Mouse (Mus musculus) layer of hippocampus, adult 11-12 months (tissue): ENCODE results near the gene Susd6.

ENCODE experiments used
- DNase-seq: peaks from one replicate; pipeline ENCODE4 v3.0.0; 2022; ENCODE audit warnings: low spot score

Susd6 gene

DNA sequence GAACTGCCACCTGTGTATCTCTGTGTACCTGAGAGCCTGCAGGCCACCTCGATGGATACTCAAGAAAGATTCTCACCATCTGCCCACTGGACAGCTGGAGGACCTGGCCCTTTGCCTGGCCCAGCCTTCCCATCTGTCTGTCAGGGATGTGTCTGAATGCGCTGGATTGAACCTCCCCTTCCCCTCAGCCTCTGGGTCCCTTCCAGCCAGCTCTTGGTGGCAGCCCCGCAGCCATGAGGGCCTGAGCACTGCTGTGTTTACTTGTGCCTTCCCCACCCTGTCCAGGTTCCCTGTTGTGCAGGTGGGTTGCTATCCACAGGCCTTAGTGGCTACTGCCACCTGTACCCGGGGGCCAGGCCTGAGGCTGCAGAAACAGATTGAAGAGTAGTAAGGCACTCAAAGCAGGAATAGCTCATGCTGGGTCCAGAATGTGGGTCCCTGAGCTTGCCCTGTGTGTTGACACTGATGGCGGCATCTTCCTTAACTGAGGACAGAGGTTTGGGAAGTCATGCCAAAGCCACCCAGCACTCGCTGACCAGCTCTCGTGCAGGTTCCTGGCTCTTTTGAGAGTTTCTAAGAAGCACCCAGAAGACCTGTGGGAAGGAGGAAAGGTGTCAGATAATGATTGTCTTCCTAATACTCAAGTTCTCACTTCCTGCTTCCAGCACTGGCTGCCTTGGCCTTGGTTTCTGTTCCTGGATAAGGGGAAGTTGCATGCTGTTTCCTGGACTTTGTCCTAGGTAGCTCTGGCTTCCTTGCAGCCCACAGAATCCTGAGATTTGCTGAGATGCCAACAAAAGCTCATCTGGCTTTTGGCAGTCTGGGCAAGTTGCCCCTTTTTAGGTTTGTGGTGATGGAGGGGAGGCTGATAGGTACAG is 87.1 kb downstream of the Susd6 start:
- DNase-seq = no peak

- DNase-seq = no peak
Observed at GRCm38 (mm10) chr12:80878093-80878430, 87.8 kb downstream of the Susd6 start.

DNA sequence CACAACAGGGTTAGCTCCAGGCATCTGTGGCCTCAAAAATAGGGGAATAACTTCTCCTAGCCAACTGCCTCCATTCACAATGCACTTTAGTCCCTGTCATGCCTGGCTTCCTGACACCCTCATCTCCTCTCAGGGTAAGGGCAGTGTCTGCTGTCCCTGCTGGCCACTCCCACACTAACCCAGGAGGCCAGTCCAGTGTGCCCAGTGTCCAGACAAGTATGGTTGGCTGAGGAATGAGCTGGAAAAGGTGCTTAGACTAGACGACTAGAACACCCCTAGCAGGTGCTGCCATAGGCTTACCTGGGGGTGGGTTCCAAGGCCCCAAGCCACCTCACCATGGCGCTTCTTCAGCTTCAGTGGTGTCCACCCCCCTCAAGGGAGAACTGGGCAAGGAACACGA is 88.3 kb downstream of the Susd6 start:
- no peak for DNase-seq

DNA sequence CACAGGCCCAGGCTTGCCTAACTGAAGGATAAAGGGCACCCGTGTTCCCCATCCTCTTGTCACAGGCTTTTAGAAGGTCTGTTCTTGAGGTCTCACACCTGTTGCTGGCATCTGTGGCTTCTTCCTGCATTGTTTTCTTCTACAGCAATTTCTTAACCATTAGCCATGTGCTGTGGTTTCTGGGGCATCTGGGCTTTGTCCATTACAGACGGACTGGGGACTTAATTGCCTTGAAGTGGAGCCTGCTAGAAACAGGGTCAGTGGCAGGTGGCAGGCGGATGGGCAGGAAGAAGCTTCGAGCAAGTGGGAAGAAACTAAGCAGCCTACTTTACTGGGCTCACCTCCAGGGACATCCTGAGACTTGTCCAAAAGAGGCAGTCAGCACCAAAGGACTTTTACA is 89.0 kb downstream of the Susd6 start:
- no peak for DNase-seq

DNA sequence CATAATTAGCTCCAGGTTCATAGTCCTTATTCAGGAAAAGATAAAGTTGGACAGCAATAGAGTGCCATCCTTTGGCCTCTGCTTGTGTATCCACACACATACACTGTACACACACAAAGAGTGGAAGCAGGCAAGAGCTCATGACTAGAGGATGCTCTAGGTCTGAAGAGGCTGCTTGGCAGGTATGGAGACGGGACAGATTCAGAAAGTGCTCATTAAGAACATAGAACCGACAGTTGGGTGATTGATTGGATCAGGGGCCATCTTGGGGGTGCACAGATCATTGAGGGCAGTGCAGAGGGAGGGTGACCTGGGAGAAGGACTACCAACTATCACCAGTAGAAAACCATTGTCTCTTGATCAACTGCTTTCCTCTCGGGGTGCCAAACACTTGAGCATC is 90.8 kb downstream of the Susd6 start:
- no peak for DNase-seq

DNA sequence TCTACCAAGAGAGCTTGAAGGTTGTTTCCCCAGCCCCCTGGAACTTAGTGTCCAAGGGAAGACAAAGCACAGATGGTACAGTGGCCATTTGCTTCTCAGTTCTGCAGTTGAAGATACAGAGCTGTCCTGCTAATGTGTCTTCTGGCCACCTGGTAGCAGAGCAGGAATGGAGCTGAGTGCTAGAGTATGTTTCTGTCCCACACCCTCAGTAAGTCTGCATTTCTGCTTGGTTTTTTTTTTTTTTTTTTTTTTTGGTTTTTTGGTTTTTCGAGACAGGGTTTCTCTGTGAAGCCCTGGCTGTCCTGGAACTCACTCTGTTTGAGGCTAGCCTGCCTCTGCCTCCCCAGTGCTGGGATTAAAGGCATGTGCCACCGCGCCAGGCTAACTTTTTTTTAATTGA is 93.0 kb downstream of the Susd6 start:
- no peak for DNase-seq

GRCm38 (mm10) chr12:80883881-80884280 is 93.6 kb downstream of the Susd6 start:
- DNase-seq = no peak

GRCm38 (mm10) chr12:80885301-80886288 is 95.3 kb downstream of the Susd6 start:
- no peak for DNase-seq

GRCm38 (mm10) chr12:80887036-80887435 is 96.7 kb downstream of the Susd6 start:
- DNase-seq = no peak

DNA sequence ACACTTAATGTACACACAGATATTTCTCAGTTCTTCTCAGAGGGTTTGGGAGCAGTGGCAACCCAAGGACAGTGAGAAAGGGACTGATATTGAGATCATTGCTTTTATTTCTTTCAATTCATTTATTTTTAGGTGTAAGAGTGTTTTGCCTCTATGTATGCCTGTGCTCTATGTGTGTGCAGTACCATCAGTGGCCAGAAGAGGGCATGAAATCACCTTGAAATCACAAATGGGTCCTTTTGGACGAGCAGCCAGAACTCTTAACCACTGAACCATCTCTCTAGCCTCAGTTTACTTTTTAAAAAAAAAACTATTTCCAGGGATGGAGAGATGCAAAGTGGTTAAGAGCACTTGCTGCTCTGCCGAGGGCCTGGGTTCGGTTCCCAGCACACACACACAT is 99.0 kb downstream of the Susd6 start:
- DNase-seq = no peak

DNA sequence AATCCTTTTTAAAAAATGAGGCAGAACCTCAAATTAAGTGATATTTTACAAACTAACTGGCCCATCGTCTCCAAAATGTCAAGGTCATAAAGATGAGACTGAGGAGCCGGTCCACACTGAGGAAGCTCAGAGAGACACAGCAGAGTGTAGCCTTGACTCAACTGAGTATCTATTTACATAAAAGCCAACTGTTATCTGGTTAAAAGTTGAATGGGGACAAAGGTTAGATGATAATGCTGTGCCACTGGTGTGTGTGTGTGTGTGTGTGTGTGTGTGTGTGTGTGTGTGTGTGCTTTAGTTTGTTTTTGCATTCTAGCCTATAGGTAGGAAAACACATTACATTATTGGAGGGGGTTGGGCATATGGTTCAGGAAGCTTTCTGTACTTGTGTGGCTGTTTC is 100.8 kb downstream of the Susd6 start:
- no peak for DNase-seq

DNA sequence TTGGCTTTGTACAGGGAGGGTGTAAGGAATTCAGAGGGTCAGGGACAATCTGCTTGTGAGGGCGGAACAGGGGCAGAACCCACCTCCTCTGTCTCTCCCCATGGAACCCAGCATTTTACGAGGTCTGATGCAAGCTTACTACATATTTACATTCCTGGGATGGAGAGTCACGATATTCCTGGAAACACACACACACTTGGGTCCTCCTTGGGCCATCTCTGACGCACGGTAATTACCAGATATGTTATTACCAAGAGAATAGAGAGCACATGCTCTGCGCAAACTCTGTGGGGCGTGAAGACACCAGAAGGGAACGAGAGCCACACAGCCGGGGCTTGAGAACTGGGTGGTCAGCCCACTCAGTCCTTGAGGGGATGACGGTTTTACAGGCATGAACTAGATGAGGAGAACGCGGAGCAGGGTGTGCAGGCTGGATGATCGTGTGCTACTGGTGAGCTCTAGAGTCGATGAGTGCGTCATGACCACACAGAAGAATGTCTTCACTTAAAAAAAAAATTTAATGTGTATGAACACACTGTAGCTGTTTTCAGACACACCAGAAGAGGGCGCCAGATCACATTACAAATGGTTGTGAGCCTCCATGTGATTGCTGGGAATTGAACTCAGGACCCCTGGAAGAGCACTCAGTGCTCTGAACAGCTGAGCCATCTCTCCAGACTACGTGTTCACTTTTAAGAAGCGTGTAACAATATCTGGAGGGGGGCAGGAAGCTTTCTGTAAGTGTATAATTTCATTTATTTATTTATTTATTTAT is 103.6 kb downstream of the Susd6 start:
- DNase-seq = no peak

GRCm38 (mm10) chr12:80894973-80895570 is 104.8 kb downstream of the Susd6 start:
- peak; percentile 76 for DNase-seq

DNA sequence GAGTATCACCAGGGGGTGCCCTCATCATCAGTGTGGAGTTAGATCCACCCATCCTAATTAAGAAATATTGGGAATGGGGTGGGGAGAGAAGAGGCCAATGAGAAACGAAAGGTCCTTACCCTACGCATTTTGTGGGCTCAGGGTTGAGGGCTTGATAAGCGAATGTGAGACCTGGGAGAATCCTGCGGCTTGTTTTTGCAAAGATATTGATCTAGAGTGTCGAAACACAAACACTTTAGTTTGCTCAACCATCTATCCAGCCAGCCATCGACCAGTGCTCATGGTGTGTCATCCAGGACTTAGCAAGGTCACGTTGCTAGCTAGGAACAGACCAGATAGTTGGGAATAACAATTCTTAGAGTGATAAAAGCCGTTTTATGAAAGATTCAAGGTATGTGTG is 119.3 kb downstream of the Susd6 start:
- DNase-seq = no peak

DNA sequence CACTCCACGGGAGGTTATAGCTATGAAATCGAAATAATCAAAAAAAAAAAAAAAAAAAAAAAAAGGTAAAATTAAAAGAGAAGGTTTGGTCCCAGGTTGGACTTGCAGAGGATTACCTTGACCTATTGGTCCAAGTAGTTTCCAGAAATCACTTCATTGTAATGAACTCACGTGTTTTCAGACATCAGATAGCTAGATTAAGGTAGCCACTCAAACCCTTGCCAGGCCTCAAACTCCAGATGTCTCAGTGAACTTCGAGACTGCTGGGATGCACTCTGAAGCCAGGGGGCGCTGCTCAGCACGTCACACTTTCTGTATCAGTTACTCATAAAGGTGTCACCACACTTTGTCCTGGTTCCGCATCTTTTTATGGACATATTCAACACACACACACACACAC is 127.5 kb downstream of the Susd6 start:
- no peak for DNase-seq

- DNase-seq = no peak
Observed at GRCm38 (mm10) chr12:80921301-80921700, 131.0 kb downstream of the Susd6 start.

GRCm38 (mm10) chr12:80922869-80923268 is 132.6 kb downstream of the Susd6 start:
- DNase-seq = no peak

DNA sequence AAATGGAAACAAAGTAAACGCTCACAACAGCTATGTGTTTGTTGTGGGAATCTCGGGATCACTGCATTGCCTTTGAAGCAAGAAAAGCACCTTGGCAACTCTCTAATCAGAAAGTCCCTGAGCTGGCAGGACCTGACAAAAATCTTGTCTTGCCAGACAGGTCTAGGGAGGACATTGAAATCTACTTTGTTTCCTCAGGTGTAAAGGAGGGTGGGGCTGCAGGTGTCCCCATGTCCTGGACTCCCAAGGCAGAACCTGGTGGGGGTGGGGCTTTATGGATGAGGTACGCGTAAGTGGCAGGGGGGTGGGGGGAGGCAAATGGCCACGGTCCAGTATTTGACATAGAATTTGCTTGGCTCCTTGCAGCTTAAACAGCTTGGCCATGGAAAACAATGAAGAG is 133.3 kb downstream of the Susd6 start:
- no peak for DNase-seq

GRCm38 (mm10) chr12:80924205-80924604 is 133.9 kb downstream of the Susd6 start:
- peak; percentile 52 for DNase-seq

DNA sequence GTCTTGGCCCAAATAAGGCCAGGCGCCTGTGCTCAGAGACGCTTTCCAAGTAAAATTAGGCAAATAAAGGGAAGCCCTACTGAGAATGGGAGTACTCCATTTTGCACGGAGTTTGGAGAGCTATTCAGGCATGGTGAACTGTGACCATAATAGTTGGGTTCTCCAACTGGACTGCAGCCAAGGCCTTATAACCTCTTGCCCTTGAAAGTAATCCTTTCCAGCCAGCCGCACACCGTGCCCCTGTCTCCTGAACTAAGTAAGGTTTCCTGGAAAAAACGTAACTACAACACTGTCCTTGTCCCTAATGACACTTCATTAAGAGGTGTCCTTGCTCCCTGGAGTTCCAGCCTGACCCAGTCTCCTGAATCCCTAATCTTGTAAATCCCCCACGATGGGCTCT is 135.6 kb downstream of the Susd6 start:
- no peak for DNase-seq

GRCm38 (mm10) chr12:80926550-80926949 is 136.2 kb downstream of the Susd6 start:
- no peak for DNase-seq

GRCm38 (mm10) chr12:80927518-80927917 is 137.2 kb downstream of the Susd6 start:
- no peak for DNase-seq
